Mouse (Mus musculus) urinary bladder, postnatal 36 days (tissue): ENCODE results near the gene Cyp2b10.
"Not testable (repeated sequence)": the region's sequence is repeated elsewhere in the genome, so short reads cannot be mapped to it uniquely, and the experiment has no call there.

Experiments used
- DNase-seq, 2 experiments: peaks; one replicate each; pipeline ENCODE4 v3.0.0; 2022; ENCODE audit warnings: low spot score in 2 of 2, mixed read lengths in 1 of 2

Gene Cyp2b10

DNA sequence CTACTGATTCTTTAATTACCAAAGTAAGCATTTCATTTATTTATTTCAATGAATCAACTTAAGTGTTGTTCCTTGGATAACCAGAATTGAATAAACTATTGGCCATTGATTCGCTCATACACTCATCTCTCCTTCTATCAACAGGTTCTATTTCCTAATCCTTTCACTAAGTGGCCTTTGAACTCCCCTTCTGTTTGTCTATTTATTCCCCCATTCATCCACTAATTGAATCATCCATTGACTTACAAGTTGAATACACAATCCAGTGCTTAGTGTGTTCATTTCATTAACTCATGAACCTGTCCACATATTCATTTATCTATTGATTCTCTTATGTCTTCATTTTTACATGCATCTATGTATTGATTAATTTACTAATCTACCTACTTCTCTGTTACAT lies 18.7 kb downstream of the Cyp2b10 start:
- DNase-seq = no peak

DNA sequence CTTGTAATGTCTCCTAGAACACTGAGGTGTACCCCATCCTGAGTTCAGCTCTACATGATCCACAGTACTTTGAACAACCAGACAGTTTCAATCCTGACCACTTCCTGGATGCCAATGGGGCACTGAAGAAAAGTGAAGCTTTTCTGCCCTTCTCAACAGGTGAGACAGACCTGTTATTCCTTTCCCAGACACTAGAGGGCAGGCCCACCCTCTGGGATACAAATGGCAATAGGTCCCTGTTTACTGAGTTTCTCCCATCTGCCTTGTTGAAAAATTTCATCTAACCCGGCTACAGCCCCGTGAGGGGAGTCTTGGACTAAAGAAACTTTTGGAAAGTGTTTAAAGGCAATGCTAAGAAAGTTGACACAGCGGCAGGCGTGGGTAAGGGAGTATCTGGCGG lies 19.9 kb downstream of the Cyp2b10 start:
- DNase-seq = not testable (repeated sequence)

DNA sequence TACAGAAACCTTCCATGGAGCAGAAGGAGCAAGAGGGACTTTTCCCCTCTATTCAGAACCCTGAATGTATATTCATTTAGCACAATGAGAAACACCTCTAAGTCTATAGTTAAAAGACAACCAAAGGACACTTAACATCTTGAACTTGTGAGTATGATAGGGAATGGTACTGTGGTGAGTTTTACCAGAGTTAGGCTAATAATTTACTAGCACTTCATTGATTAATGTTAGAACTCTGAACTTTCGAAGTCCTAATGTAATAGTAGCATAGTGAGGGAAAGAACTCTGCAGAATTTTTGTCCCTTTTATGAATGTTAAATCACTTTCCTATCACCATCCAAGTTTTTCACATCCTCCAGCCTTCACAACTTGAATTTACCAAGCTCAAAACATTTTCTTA lies 22.0 kb downstream of the Cyp2b10 start:
- DNase-seq = no peak

DNA sequence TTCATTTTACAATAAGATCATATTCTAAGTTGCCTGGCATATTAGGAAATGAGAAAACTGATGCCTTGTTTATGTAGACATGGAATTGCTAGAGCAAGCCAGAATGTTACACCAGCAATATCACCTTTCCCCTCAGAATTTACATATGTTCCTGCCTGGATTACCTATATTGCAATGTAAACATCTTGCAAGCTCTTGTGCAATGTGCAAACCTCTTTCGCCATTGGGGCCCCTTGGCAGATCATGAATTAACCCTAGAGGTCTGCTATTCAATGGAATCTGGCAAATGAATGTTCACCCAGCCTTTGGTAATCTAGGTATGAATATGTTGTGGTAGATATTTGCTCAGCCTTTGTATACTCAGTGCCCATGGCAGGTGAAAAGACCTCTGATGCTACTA lies 47.9 kb downstream of the Cyp2b10 start:
- DNase-seq = no peak
